Mouse (Mus musculus): ENCODE results near the gene Nudcd3. TPM values are rescaled to one million over a fixed set of nuclear protein-coding genes. Genes with fewer than 3 reads are reported as not detected.

The Nudcd3 gene
- total RNA-seq, 1 experiment: 59.3 TPM

GRCm38 (mm10) chr11:6160663-6161271, 39.4 kb downstream of the Nudcd3 start:
- no peak overlapping the region; the same call in 1 of the 2 replicates for H3K27ac ChIP-seq (ENCODE audit: insufficient read depth, low read depth, low read length, poor library complexity, severe bottlenecking)
- H3K9ac ChIP-seq (ENCODE audit: insufficient read depth, low read depth, low read length, poor library complexity, severe bottlenecking): no peak overlapping the region
- no peaks in the 10 kb centered on the region for H3K9me3 ChIP-seq (ENCODE audit: control insufficient read depth, insufficient read depth, low read depth, low read length)
- peaks cover 13 to 26% of the 10 kb centered on the region in 2 experiments; a peak in 3 of 4 replicates for H3K4me1 ChIP-seq (ENCODE audit: control insufficient read depth in 2 of 2, insufficient read depth in 2 of 2, low read length in 2 of 2, poor library complexity in 1 of 2)
- TF ChIP-seq CHD2 (IDR thresholded peaks at IDR 0.05; ENCODE audit: low read depth, low read length) (no peak), ZNF384 (IDR thresholded peaks at IDR 0.05; ENCODE audit: low read depth, low read length) (no peak), MAFK (IDR thresholded peaks at IDR 0.05; ENCODE audit: insufficient read depth, low read depth, low read length) (no peak), ZC3H11A (IDR thresholded peaks at IDR 0.05; ENCODE audit: borderline replicate concordance, low read depth, low read length) (no peak), HCFC1 (IDR thresholded peaks at IDR 0.05; ENCODE audit: borderline replicate concordance, insufficient read depth, low read length) (no peak)
- in situ Hi-C loops (cut with MboI; ENCODE audit: low sequenced_read_pairs in 2 of 2, unreplicated experiment in 2 of 2): no loop called here
- no peaks in the 10 kb centered on the region for H3K36me3 ChIP-seq (ENCODE audit: control insufficient read depth, insufficient read depth, low read length, poor library complexity, severe bottlenecking)
- no peak overlapping the region for H3K4me3 ChIP-seq (ENCODE audit: insufficient read depth in 1 of 2, low read depth in 1 of 2, low read length in 2 of 2, poor library complexity in 1 of 2, severe bottlenecking in 1 of 2)
- no peak for DNase-seq (ENCODE audit: low read depth, low spot score)

- TF ChIP-seq CHD2 (IDR thresholded peaks at IDR 0.05; ENCODE audit: low read depth, low read length) (no peak), ZC3H11A (IDR thresholded peaks at IDR 0.05; ENCODE audit: borderline replicate concordance, low read depth, low read length) (no peak), HCFC1 (IDR thresholded peaks at IDR 0.05; ENCODE audit: borderline replicate concordance, insufficient read depth, low read length) (no peak), ZNF384 (IDR thresholded peaks at IDR 0.05; ENCODE audit: low read depth, low read length) (no peak), MAFK (IDR thresholded peaks at IDR 0.05; ENCODE audit: insufficient read depth, low read depth, low read length) (no peak)
- Histone ChIP-seq H3K36me3 (ENCODE audit: control insufficient read depth, insufficient read depth, low read length, poor library complexity, severe bottlenecking) (no peaks in the 10 kb centered on the region), H3K27ac (ENCODE audit: insufficient read depth, low read depth, low read length, poor library complexity, severe bottlenecking) (no peak overlapping the region), H3K9me3 (ENCODE audit: control insufficient read depth, insufficient read depth, low read depth, low read length) (no peaks in the 10 kb centered on the region), H3K4me3 (ENCODE audit: insufficient read depth in 1 of 2, low read depth in 1 of 2, low read length in 2 of 2, poor library complexity in 1 of 2, severe bottlenecking in 1 of 2) (no peak overlapping the region), H3K4me1 (ENCODE audit: control insufficient read depth in 2 of 2, insufficient read depth in 2 of 2, low read length in 2 of 2, poor library complexity in 1 of 2) (peaks cover 16 to 29% of the 10 kb centered on the region in 2 experiments; a peak in 3 of 4 replicates), H3K9ac (ENCODE audit: insufficient read depth, low read depth, low read length, poor library complexity, severe bottlenecking) (no peak overlapping the region)
- no peak for DNase-seq (ENCODE audit: low read depth, low spot score)
- in situ Hi-C loops (cut with MboI; ENCODE audit: low sequenced_read_pairs in 2 of 2, unreplicated experiment in 2 of 2): no loop called here
Observed at GRCm38 (mm10) chr11:6159704-6160275, 40.4 kb downstream of the Nudcd3 start.

GRCm38 (mm10) chr11:6158515-6158914, 41.7 kb downstream of the Nudcd3 start:
- H3K36me3 ChIP-seq (ENCODE audit: control insufficient read depth, insufficient read depth, low read length, poor library complexity, severe bottlenecking): no peaks in the 10 kb centered on the region
- H3K4me1 ChIP-seq (ENCODE audit: control insufficient read depth in 2 of 2, insufficient read depth in 2 of 2, low read length in 2 of 2, poor library complexity in 1 of 2): peaks cover 19 to 36% of the 10 kb centered on the region in 2 experiments; a peak in 3 of 4 replicates
- H3K9ac ChIP-seq (ENCODE audit: insufficient read depth, low read depth, low read length, poor library complexity, severe bottlenecking): no peak overlapping the region
- H3K4me3 ChIP-seq (ENCODE audit: insufficient read depth in 1 of 2, low read depth in 1 of 2, low read length in 2 of 2, poor library complexity in 1 of 2, severe bottlenecking in 1 of 2): no peak overlapping the region
- no peak for DNase-seq (ENCODE audit: low read depth, low spot score)
- no peak for TF ChIP-seq CHD2 (IDR thresholded peaks at IDR 0.05; ENCODE audit: low read depth, low read length)
- H3K9me3 ChIP-seq (ENCODE audit: control insufficient read depth, insufficient read depth, low read depth, low read length): no peaks in the 10 kb centered on the region
- H3K27ac ChIP-seq (ENCODE audit: insufficient read depth, low read depth, low read length, poor library complexity, severe bottlenecking): no peak overlapping the region
- in situ Hi-C loops (cut with MboI; ENCODE audit: low sequenced_read_pairs in 2 of 2, unreplicated experiment in 2 of 2): no loop called here

- Histone ChIP-seq H3K9ac (ENCODE audit: insufficient read depth, low read depth, low read length, poor library complexity, severe bottlenecking) (no peak overlapping the region), H3K9me3 (ENCODE audit: control insufficient read depth, insufficient read depth, low read depth, low read length) (no peaks in the 10 kb centered on the region), H3K4me3 (ENCODE audit: insufficient read depth in 1 of 2, low read depth in 1 of 2, low read length in 2 of 2, poor library complexity in 1 of 2, severe bottlenecking in 1 of 2) (no peak overlapping the region), H3K4me1 (ENCODE audit: control insufficient read depth in 2 of 2, insufficient read depth in 2 of 2, low read length in 2 of 2, poor library complexity in 1 of 2) (peaks cover 15 to 36% of the 10 kb centered on the region in 2 experiments; a peak in 3 of 4 replicates), H3K27ac (ENCODE audit: insufficient read depth, low read depth, low read length, poor library complexity, severe bottlenecking) (no peak overlapping the region), H3K36me3 (ENCODE audit: control insufficient read depth, insufficient read depth, low read length, poor library complexity, severe bottlenecking) (no peaks in the 10 kb centered on the region)
- in situ Hi-C loops (cut with MboI; ENCODE audit: low sequenced_read_pairs in 2 of 2, unreplicated experiment in 2 of 2): no loop called here
- DNase-seq (ENCODE audit: low read depth, low spot score): no peak
- TF ChIP-seq ZNF384 (IDR thresholded peaks at IDR 0.05; ENCODE audit: low read depth, low read length) (no peak), CHD2 (IDR thresholded peaks at IDR 0.05; ENCODE audit: low read depth, low read length) (no peak), ZC3H11A (IDR thresholded peaks at IDR 0.05; ENCODE audit: borderline replicate concordance, low read depth, low read length) (no peak)
Observed at GRCm38 (mm10) chr11:6157119-6157518, 43.1 kb downstream of the Nudcd3 start.

GRCm38 (mm10) chr11:6156651-6157050, 43.6 kb downstream of the Nudcd3 start:
- in situ Hi-C loops (cut with MboI; ENCODE audit: low sequenced_read_pairs in 2 of 2, unreplicated experiment in 2 of 2): no loop called here
- H3K9me3 ChIP-seq (ENCODE audit: control insufficient read depth, insufficient read depth, low read depth, low read length): no peaks in the 10 kb centered on the region
- no peak for DNase-seq (ENCODE audit: low read depth, low spot score)
- no peak overlapping the region for H3K9ac ChIP-seq (ENCODE audit: insufficient read depth, low read depth, low read length, poor library complexity, severe bottlenecking)
- no peak overlapping the region for H3K27ac ChIP-seq (ENCODE audit: insufficient read depth, low read depth, low read length, poor library complexity, severe bottlenecking)
- H3K4me1 ChIP-seq (ENCODE audit: control insufficient read depth in 2 of 2, insufficient read depth in 2 of 2, low read length in 2 of 2, poor library complexity in 1 of 2): peaks cover 15 to 35% of the 10 kb centered on the region in 2 experiments; a peak in 3 of 4 replicates
- no peaks in the 10 kb centered on the region for H3K36me3 ChIP-seq (ENCODE audit: control insufficient read depth, insufficient read depth, low read length, poor library complexity, severe bottlenecking)
- TF ChIP-seq HCFC1 (IDR thresholded peaks at IDR 0.05; ENCODE audit: borderline replicate concordance, insufficient read depth, low read length) (no peak), ZNF384 (IDR thresholded peaks at IDR 0.05; ENCODE audit: low read depth, low read length) (no peak), MAFK (IDR thresholded peaks at IDR 0.05; ENCODE audit: insufficient read depth, low read depth, low read length) (no peak), CHD2 (IDR thresholded peaks at IDR 0.05; ENCODE audit: low read depth, low read length) (no peak), ZC3H11A (IDR thresholded peaks at IDR 0.05; ENCODE audit: borderline replicate concordance, low read depth, low read length) (no peak)
- no peak overlapping the region for H3K4me3 ChIP-seq (ENCODE audit: insufficient read depth in 1 of 2, low read depth in 1 of 2, low read length in 2 of 2, poor library complexity in 1 of 2, severe bottlenecking in 1 of 2)
